Mouse (Mus musculus): Measurements from ENCODE around the gene Stk25.

Stk25 gene

GRCm38 (mm10) chr1:93607090-93608083, 51.1 kb downstream of the Stk25 start:
- no peak for DNase-seq (ENCODE audit: low spot score)

GRCm38 (mm10) chr1:93603921-93604320, 54.5 kb downstream of the Stk25 start:
- no peak for DNase-seq (ENCODE audit: low spot score)

- DNase-seq (ENCODE audit: low spot score): no peak
These were observed 55.5 kb downstream of the Stk25 start for GRCm38 (mm10) chr1:93602911-93603310.

- no peak for DNase-seq (ENCODE audit: low spot score)
These were observed 62.5 kb downstream of the Stk25 start for GRCm38 (mm10) chr1:93595916-93596315.

GRCm38 (mm10) chr1:93593960-93594359, 64.5 kb downstream of the Stk25 start:
- DNase-seq (ENCODE audit: low spot score): no peak

- no peak for DNase-seq (ENCODE audit: low spot score)
These were observed 70.1 kb downstream of the Stk25 start for GRCm38 (mm10) chr1:93588346-93588745.

GRCm38 (mm10) chr1:93581545-93581944, 76.9 kb downstream of the Stk25 start:
- no peak for DNase-seq (ENCODE audit: low spot score)

- DNase-seq (ENCODE audit: low spot score): peak; percentile 54
These were observed 80.6 kb downstream of the Stk25 start for GRCm38 (mm10) chr1:93577861-93578260.

GRCm38 (mm10) chr1:93577066-93577465, 81.4 kb downstream of the Stk25 start:
- DNase-seq (ENCODE audit: low spot score): no peak
